Mouse (Mus musculus) hematopoietic stem cell, adult 5-6 weeks (primary cell): ENCODE results near the gene Fancg. TPM values are rescaled to one million over a fixed set of nuclear protein-coding genes. Genes with fewer than 3 reads are reported as not detected.
A peak's percentile ranks its signal among the peaks of the same experiment; 100 is the strongest.
"Not testable (repeated sequence)": the region's sequence is repeated elsewhere in the genome, so short reads cannot be mapped to it uniquely, and the experiment has no call there.

Source experiments
- ATAC-seq, 2 experiments: fragments of 125-278 bp in 1 of 2; replicated peaks in 1 of 2; 2 replicates each; pipeline ENCODE4 v1.8.0; 2016 to 2017; ENCODE audit warnings: inconsistent platforms in 2 of 2, mild to moderate bottlenecking in 2 of 2, moderate number of reproducible peaks in 2 of 2, low read depth in 1 of 2, moderate TSS enrichment in 1 of 2; ENCODE audit not compliant: low FRiP score in 2 of 2, poor library complexity in 2 of 2, severe bottlenecking in 2 of 2, insufficient read depth in 1 of 2, low TSS enrichment in 1 of 2
- total RNA-seq: library from RNA; stranded (forward); fragments of 172-1452, 232-1000 nt; gene quantifications from 2 replicates; pipeline ENCODE4 v1.2.3, GENCODE M21; 2017

The Fancg gene
- total RNA-seq, 1 experiment from 2014 or later: 13.8 TPM

GRCm38 (mm10) chr4:43012091-43012490 is 1.8 kb upstream of the Fancg start:
- ATAC-seq: no peak

GRCm38 (mm10) chr4:43005765-43006164 is 4.5 kb downstream of the Fancg start:
- ATAC-seq: peak; percentile 57 to 72; a peak in 3 of 4 replicates

DNA sequence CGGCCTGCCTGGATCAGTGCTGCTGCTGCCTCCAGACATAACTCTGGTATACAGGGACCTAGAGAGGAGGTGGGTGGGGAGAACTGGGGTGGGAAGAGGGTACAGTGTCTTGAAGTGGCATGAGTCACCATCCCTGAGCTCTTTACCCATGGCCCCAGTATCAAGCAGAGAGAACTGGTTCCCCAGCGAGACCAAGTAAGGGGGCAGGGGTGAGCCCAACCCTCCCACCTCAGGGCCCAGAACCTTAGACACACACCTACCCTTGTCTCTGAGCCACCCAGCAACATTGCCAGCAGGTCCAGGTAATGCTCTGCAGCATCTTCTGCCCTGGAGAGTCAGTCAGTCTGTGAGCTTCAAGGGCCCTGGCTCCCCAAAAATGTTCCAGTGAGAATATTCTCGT is 5.4 kb downstream of the Fancg start:
- no peak for ATAC-seq

GRCm38 (mm10) chr4:43002756-43003439 is 7.4 kb downstream of the Fancg start:
- no peak for ATAC-seq

GRCm38 (mm10) chr4:43001272-43001671 is 9.0 kb downstream of the Fancg start:
- ATAC-seq: no peak

GRCm38 (mm10) chr4:43000141-43000986 is 9.9 kb downstream of the Fancg start, which contains the start of gene Vcp:
Gene Vcp (minus strand): TSS chr4:43000507.
- peak; percentile 97 for ATAC-seq

GRCm38 (mm10) chr4:42999451-43000140 is 10.7 kb downstream of the Fancg start:
- peak; percentile 19 to 55; a peak in 3 of 4 replicates for ATAC-seq

GRCm38 (mm10) chr4:42998022-42998421 is 12.3 kb downstream of the Fancg start:
- ATAC-seq: no peak

- no peak for ATAC-seq
These were observed 22.0 kb downstream of the Fancg start for GRCm38 (mm10) chr4:42988296-42988695.

- not testable (repeated sequence) for ATAC-seq
These were observed 29.8 kb downstream of the Fancg start for GRCm38 (mm10) chr4:42980467-42980866.

GRCm38 (mm10) chr4:42978062-42978461 is 32.2 kb downstream of the Fancg start:
- 0 out of 4 replicates have a peak, but pooled peaks of 1 of the 2 experiments have one; percentile 22 for ATAC-seq

- no peak for ATAC-seq
These were observed 36.4 kb downstream of the Fancg start for GRCm38 (mm10) chr4:42973868-42974267.

DNA sequence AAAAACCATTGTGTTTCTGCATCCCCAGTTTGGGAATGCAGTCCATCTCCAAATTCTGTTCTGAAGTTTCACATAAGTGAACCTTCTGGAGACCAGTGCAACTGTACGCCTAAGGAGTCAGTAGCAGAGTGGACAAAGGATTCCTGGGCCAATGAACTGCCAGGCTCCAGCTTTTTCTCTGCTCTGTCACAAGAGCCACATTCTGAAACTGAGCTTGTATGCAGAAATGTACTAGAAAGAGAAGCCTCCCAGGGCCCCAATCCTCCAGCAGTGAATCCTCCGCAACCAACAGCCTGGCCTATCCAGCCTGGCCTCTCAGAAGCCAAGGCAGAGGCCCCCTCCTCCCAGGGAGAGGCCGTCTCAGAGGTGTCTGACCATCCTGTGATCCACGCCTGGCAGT is 37.4 kb downstream of the Fancg start:
- ATAC-seq: no peak

DNA sequence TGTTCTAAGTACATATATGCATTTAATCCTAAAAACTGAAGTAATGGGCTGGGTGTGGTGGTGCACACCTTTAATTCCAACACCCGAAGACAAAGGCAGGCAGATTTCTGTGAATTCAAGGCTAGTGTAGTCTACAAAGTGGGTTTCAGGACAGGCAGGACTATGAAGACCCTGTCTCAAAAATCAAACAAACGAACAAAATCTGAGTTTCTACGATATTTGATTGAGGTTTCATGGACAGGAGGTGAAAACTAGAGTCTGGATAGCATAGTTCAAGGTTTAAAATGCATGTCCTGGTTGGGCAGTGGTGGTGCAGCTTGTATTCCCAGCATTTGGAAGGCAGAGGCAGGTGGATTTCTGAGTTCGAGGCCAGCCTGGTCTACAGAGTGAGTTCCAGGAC is 41.0 kb downstream of the Fancg start, which contains the start of gene 1700022I11Rik:
Gene 1700022I11Rik, plus strand, starts transcription at position 301 of the 400 bp plus-strand sequence.
- ATAC-seq: no peak

DNA sequence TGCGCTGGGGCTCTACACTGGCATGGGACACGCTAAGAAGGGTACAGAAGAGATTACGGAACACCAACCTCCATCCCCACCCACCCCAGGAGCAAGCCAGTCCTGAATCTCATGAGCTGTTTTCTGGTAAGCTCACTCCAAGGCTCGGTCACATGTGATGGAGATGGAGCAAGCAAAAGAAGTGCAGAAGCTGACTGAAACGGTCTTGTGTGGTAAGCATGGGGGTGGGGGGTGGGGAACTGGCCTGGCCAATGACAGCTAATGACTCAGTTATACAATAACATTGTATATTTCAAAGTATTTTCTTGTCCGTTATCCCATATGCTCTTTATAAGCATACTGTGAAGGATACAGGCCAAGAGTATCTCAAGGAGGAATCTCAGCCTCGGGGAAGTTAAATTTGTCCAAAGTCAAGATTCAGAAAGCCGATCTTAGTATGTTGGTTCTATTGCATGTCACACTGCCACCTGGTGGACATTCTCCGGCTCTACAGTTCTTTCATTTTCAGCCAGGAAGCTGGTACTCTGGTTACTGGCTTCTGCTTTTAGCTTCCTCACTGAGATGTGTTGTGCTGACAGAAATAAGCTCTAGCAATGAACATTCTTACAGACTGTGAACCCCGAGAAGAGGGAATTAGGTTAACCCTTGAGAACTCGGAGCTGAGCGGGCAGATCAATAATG is 45.1 kb downstream of the Fancg start:
- ATAC-seq: peak; percentile 86

DNA sequence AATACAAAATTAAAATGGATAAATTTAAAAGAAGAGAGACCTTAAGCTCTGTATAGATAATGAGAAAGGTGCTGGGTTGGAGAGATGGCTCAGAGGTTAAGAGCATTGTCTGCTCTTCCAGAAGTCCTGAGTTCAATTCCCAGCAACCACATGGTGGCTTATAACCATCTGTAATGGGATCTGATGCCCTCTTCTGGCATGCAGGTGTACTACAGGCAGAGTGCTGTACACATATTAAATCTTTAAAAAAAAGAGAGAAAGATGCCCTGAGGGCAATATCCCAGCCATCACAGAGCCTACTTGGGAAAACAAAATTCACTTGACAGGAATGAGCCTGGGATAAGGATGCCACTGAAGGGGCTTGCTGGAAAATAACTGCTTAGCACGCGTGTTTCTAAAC is 46.8 kb downstream of the Fancg start:
- no peak for ATAC-seq

DNA sequence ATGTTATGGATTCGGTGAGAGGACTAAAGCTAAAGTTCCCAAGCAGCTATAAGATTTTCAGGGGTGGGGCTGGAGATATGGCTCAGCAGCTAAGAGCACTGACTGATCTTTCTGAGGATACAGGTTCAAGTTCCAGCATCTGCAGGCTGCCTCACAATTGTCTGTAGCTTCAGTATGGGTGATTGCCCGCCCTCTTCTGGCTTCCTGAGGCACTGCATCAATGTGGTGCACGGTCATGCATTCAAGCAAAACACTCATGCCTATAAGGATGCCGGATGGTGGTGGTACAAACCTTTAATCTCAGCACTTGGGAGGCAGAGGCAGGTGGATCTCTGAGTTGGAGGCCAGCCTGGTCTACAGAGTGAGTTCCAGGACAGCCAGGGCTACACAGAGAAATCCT is 48.7 kb downstream of the Fancg start:
- peak; percentile 58 to 61; a peak in 3 of 4 replicates for ATAC-seq
